Mouse (Mus musculus) ovary, adult 2 months (tissue): ENCODE measurements around the gene Gm3752. TPM values are rescaled to one million over a fixed set of nuclear protein-coding genes. Genes with fewer than 3 reads are reported as not detected.

Experiments used
- polyA plus RNA-seq: library from polyadenylated mRNA; depleted of rRNA; stranded (reverse); fragments of >200 nt; gene quantifications from 2 replicates; pipeline ENCODE4 v1.2.3, GENCODE M21; 2012; rRNA removed

Gm3752 gene
- not detected in 2 replicates for polyA plus RNA-seq

GRCm38 (mm10) chr14:7483662-7484061, at the start of gene Gm3752:
TSS of gene Gm3752 (minus strand) at chr14:7483762.

GRCm38 (mm10) chr14:7450817-7451216, 32.7 kb downstream of the Gm3752 start, which contains the start of gene Gm3755:
TSS of gene Gm3755 (minus strand) at chr14:7450917.

Other genes with a start within 250 kb of the Gm3752 start
- not detected in 2 replicates for gene Gm3727, start 219.0 kb downstream of the Gm3752 start, polyA plus RNA-seq
- gene Gm3739, start 168.7 kb downstream of the Gm3752 start, polyA plus RNA-seq = 0.09 TPM in 1 of 2 replicates, not detected in the other
- gene Gm5797, start 151.4 kb downstream of the Gm3752 start, polyA plus RNA-seq = not detected in 2 replicates
- gene Gm8374, start 118.6 kb downstream of the Gm3752 start, polyA plus RNA-seq = not detected in 2 replicates
- not detected in 2 replicates for gene Gm3755, start 32.8 kb downstream of the Gm3752 start, polyA plus RNA-seq
- not detected in 2 replicates for gene Gm3558, start 84.8 kb upstream of the Gm3752 start, polyA plus RNA-seq
- not detected in 2 replicates for gene Gm10338, start 111.8 kb upstream of the Gm3752 start, polyA plus RNA-seq
- not detected in 2 replicates for gene Gm10128, start 160.2 kb upstream of the Gm3752 start, polyA plus RNA-seq